19 mouse cellular contexts compared by ENCODE assay signal in the genomic region with DNA sequence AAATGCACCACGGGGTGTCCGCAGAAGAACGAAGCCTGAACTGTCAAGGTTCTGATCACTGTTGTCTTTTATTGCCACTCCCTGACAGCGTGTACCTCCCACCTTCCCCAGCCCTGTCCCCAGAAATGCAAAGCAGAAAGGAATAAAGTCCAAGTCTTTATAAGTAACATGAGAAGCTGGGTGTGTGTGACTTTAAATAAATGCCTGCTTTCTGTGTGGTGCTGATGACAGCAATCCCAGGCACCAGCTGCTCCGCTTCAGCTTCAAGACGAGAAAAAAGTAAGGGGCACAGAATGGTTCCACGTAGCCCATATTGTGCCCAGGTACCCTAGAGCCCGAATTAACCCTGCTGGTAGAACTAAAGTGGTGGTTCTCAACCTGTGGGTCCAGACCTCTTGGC. TPM values are rescaled to one million over a fixed set of nuclear protein-coding genes. Genes with fewer than 3 reads are reported as not detected.
"Had no signal": no experiment of that assay in that cellular context is flagged by ENCODE, and none has a peak within 500 bp of the region (broad histone marks: within the 10 kb centered on the region; RNA-seq: fewer than 3 reads in every experiment).

No protein-coding gene starts in this region.

- H3K9ac ChIP-seq: limb, embryonic 12.5 days; liver, embryonic 13.5 days; liver, postnatal 0 days; lung, embryonic 15.5 days; midbrain, embryonic 15.5 days had no signal

- ATAC-seq: liver, postnatal 0 days; midbrain, embryonic 15.5 days had no signal

- DNase-seq: kidney, postnatal 25 days; liver; liver, embryonic 13.5 days; liver, postnatal 0 days; lung, postnatal 14 days; right cerebral cortex, postnatal 25 days; thymus, postnatal 4 days had no signal

- H3K36me3 ChIP-seq: limb, embryonic 12.5 days; liver, embryonic 13.5 days; lung, embryonic 15.5 days; midbrain, embryonic 15.5 days had no signal

- H3K9me3 ChIP-seq: limb, embryonic 12.5 days; liver, embryonic 13.5 days; lung, embryonic 15.5 days; megakaryocyte, embryonic 14.5 days; midbrain, embryonic 15.5 days had no signal

- H3K4me2 ChIP-seq: limb, embryonic 12.5 days; liver, embryonic 13.5 days; lung, embryonic 15.5 days; midbrain, embryonic 11.5 days; midbrain, embryonic 15.5 days had no signal

- H3K4me1 ChIP-seq: liver, embryonic 13.5 days; lung, embryonic 15.5 days; megakaryocyte, embryonic 14.5 days; midbrain, embryonic 15.5 days had no signal

- H3K4me3 ChIP-seq: limb, embryonic 12.5 days; liver, embryonic 13.5 days; lung, embryonic 15.5 days; megakaryocyte, embryonic 14.5 days; midbrain, embryonic 15.5 days had no signal

- H3K27ac ChIP-seq: limb, embryonic 12.5 days; liver, embryonic 13.5 days; lung, embryonic 15.5 days; macrophage; midbrain, embryonic 15.5 days; stomach, postnatal 0 days had no signal

- H3K27me3 ChIP-seq: limb, embryonic 12.5 days; liver, embryonic 13.5 days; lung, embryonic 15.5 days; midbrain, embryonic 15.5 days had no signal

RNA-seq across cellular contexts. Expression of gene Dhrs7c, which starts 3.2 kb away (rescaled TPM):
- total RNA-seq: layer of hippocampus, postnatal 25 days; left cerebral cortex, adult 8-10 months; monocyte, adult 5-6 weeks had no signal
- polyA plus RNA-seq: liver, embryonic 13.5 days; liver, postnatal 0 days; macrophage; midbrain, embryonic 11.5 days; midbrain, embryonic 15.5 days; neural tube, embryonic 14.5 days; stomach, postnatal 0 days had no signal

RNA-seq across cellular contexts. Expression of gene Gsg1l2, which starts 26.8 kb away (rescaled TPM):
- total RNA-seq: layer of hippocampus, postnatal 25 days; left cerebral cortex, adult 8-10 months; left cerebral cortex, postnatal 36 days; monocyte, adult 5-6 weeks had no signal
- polyA plus RNA-seq: limb, embryonic 12.5 days; liver, embryonic 13.5 days; liver, postnatal 0 days; lung, embryonic 15.5 days; macrophage; midbrain, embryonic 11.5 days; midbrain, embryonic 15.5 days; neural tube, embryonic 14.5 days; stomach, postnatal 0 days had no signal

RNA-seq across cellular contexts. Expression of gene Glp2r, which starts 30.2 kb away (rescaled TPM):
- total RNA-seq: monocyte, adult 5-6 weeks had no signal
- polyA plus RNA-seq: limb, embryonic 12.5 days; macrophage; midbrain, embryonic 11.5 days; neural tube, embryonic 14.5 days had no signal
